Mouse (Mus musculus): Measurements from ENCODE around the gene Ints5.

GRCm38 (mm10) chr19:8908531-8908930, 15.7 kb downstream of the Ints5 start:
- TF ChIP-seq CTCF (IDR thresholded peaks at IDR 0.05; ENCODE audit: borderline replicate concordance, insufficient read depth, low read depth, low read length) (no peak), POLR2A (IDR thresholded peaks at IDR 0.05; ENCODE audit: borderline replicate concordance, insufficient read depth, low read length) (no peak)

All from cerebellum, adult 2 months (tissue).